Mouse (Mus musculus): ENCODE data around the gene Ing4.

The Ing4 gene

DNA sequence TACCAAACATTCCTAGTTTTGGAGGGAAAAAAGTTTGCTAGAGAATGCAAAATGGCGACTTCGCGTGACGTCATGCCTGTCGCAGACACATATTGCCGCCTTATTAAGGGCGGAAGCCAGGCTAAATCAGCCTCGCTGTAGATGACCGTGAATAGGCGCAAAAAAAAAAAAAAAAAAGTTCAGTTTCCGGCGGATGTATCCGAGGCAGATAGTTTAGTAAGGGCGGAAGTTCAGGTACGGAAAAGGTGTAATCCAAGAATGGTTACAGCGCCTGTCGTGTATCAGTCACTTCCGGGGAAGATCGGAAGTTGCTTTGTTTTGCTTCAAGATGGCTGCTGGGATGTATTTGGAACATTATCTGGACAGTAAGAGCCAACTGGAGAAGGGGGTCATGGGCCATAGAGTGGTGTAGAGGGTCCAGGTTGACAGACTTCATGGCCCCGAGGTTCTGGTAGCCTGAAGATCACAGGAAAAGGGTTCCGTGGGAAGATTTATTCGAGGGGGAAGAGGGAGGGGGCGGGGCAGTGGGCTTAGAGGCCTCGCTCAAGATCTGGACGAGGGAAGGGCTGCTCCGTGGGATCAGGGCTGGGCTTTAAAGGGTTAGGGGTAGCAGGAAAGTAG is at the start of gene Ing4:
Gene Ing4 (plus strand): TSS at position 228 of the 621 bp plus-strand sequence.
- DNase-seq (ENCODE audit: low spot score in 2 of 2) = peak; percentile 81 to 87

DNA sequence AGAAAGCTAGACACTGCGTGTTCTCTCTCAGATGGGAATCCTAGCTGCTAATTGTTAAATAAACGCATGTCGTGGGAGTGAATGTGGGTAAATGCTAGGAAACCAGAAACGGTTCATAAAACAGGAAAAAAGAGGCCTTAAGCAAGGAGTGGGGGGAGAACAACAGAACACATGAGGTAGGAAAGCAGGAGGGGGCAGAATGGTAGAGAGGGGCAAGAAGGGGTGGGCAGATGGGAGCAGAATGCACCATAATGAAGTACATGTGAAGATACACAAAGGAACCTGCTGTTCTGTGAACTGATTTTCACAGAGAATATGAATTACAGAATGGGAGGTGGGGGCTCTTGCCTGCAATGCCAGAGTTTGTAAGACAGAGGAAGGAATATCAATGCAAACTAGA is 47.3 kb upstream of the Ing4 start:
- DNase-seq (ENCODE audit: low spot score in 2 of 2) = no peak

DNA sequence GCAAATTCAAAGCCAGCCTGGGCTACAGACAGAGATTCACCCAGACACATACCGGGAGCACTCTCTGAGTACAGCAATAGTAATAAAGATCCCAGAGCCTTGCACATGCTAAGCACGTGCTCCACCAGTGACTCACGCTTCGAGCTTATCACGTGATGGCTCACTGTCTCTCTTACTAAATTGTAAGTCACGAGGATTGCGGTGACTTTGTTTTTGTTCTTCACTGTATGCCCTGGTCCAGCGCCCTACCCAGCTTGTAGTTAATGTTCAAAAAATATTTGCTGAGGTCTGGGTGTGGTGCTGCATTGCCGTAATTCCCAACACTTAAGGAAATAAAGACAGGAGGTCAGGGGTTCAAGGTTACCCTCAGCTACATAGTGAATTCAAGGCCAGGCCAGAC is 46.2 kb upstream of the Ing4 start:
- DNase-seq (ENCODE audit: low spot score in 2 of 2) = no peak

DNA sequence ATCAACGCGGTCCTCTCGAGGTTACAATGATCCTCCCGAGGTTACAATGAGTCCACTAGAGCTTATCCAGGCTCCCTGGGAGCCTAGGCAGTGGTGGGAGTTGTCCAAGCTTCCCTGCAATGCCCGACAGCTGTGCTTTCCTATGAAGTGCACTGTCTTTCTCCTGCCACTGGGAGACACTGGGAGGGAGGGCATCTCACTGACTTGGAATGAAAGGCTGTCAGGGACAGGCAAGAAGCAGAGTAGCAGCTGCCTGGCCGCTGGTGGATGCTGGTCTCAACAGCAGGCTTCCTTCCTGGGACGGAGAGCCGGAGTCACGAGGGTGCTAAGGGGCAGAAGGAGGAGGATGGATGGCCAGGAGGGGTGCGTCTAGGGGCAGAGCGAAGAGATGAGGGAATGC is 45.7 kb upstream of the Ing4 start:
- DNase-seq (ENCODE audit: low spot score in 2 of 2) = no peak

DNA sequence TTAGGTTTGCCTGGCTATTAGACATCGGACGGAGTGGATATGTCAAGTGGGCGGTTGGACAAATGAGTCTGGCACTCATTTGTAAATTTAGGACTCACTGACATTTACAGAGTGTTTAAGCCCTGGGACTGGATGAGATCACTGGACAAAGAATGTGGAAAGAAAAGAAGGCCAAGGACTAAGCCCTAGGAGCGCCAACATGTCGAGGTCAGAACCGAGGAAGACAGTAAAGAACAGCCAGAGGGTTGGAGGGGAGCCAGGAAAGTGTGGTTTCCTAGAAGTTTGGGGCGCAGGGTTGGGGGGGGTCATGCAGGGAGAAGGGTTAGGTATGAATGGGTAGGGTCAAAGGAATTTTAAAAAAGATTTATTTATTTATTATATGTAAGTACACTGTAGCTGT is 44.3 kb upstream of the Ing4 start:
- DNase-seq (ENCODE audit: low spot score in 2 of 2) = no peak

DNA sequence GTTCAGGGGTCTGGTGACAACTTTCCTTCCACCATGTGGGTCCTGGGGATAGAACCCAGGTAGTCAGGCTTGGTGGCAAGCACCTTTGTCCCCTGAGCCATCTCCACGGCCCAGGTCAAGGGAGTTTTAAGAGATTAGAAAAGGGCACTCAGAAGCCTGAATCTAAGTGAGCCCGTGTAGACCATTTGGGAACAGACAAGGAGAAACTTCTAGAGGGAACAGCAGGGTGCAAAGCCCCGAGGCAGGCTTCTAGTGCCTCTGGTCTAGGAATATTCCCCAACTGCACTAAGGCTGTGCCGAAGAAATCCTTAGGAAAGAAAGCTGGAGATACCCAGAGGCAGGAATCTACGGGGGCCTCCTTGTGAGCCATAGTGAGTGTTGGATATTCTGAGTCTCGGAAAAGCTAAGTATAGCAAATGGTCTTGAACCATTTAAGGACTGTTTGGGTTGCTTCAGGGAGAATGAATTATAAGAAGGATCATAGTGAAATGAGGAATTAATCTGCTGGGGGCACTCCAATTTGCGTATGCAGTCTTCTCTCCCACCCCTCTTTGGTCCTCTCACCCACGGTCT is 43.6 kb upstream of the Ing4 start:
- no peak for DNase-seq (ENCODE audit: low spot score in 2 of 2)

DNA sequence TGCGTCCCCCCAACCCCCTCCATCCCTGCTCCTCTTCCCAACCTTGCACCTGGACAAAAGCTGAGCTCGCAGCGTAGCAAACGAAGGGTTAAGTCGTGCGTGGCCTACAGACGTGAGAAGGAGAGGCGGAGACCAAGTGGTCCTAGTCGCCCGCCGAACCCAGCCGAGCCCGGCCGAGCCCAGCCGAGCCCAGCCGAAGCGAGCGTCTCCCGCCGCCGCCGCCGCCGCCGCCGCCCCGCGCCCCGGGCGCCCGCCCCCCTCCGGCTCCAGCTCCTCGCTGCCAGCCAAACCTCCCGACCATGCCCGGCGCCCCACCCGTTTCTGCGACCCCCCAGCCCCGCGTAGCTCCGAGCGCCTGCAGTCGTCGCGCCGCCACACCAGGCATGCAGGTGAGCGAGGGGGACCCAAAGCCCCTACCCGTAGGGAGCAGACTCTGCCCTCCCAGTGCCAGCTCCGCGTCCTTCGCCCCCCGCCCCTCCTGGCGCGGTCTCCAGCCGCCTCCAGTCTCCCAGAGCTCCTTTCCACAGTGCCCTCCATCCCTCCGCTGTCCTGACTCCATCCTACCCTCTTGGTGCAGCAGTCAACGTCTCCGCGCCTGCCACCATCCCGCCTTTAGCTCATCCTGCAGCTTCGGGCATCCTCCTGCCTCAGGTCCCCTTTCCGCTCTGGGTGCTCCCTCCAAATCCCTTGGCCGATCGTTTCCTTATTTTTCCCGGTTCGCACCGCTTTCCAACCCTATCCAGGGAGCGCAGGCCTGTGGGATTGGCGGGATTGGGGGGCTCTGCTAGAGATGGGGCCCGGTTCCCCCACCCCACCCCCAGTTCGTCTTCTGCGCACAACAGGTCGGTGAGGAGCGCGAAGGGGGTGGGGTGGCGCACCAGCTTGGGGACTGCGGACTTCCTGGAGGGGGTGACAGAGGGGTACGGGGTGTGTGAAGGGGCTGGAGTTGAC is 42.7 kb upstream of the Ing4 start, which contains the start of gene Pianp:
Gene Pianp (plus strand): TSS at position 144 of the 951 bp plus-strand sequence.
- peak; percentile 72 to 91 for DNase-seq (ENCODE audit: low spot score in 2 of 2)

DNA sequence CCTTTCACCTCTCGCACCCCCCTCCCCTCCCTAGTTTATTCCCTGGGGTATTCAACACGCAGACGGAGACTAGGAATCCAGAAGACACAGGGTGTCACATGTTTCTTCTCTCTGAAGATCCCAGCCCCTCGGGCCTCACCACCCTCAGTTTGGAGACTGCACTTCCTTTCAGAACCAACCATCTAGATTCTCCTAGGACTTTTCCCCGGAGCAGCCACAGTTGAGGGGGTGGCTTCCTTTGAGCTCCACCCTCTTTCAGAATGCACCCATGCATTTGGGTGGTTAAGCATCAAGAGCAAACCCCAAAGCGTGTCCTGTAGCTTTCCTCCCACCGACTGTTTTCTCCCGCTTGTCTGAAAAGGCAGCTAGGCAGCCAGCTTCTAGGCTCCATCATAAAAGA is 41.5 kb upstream of the Ing4 start:
- DNase-seq (ENCODE audit: low spot score in 2 of 2) = no peak

DNA sequence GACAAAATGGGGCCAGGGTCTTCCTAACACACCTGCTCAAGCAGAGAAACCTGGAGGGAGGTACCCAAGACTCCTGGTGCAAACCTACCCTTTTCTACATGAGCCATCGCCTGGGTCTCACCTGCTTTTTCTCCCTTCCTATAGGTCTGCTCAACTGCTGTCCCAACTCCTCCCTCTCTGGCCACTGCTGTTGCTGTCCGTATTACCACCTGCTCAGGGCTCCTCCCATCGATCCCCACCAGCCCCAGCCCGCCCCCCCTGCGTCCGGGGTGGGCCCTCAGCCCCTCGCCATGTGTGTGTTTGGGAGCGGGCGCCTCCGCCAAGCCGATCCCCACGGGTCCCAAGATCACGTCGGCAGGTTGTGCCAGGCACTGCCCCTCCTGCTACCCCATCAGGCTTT is 40.5 kb upstream of the Ing4 start:
- DNase-seq (ENCODE audit: low spot score in 2 of 2) = no peak

DNA sequence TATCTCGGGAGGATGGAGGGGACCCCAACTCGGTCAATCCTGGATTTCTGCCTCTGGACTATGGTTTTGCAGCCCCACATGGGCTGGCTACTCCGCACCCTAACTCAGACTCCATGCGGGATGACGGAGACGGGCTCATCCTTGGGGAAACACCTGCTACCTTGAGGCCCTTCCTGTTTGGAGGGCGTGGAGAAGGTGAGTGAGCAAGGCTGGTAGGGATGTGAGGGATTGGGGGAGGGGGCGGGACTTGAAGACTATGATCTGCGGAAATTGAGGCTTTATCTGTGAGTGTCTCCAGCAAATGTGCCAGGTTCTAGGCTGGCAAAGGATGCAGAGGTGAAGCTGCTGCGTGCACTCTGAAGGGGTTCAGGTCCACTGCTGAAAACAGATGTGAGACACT is 40.0 kb upstream of the Ing4 start:
- no peak for DNase-seq (ENCODE audit: low spot score in 2 of 2)

DNA sequence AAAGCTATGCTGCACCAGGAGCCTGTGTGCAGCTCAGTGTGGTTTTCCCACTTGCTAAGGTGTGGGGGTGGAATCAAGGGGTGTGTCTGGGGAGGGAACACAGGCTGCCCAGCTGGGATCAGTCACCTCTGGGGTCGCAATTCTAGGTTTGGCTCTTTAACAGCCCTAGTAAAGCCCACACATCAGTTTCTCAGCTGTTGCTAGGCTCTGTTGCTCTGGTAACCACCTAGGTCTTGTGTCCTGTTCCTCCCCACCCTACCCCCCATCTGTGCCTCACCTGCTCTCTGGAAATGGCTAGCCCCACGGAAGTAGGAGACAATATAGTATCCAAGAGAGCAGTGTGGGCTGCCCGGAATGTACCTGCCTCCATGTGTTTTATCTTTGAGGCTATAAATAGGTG is 35.9 kb upstream of the Ing4 start:
- no peak for DNase-seq (ENCODE audit: low spot score in 2 of 2)

DNA sequence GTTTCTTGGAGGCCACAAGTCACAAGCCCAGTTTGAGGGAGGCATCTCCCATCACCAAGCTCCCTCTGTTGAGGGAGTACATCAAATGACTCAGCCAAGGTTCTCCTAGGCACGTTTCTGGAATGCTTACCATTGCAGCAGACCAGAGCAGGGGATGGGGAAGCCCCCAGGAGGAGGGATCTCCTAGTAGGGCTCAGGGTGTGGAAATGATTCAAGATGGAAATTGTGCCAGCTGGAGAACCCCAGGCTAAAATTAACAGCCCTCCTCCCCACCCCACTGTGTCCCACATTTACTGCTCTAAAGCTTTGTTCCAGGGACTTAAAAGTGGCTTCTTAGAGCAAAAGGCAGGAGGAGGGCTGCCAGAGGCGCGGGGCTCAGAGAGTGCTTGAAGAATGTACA is 34.5 kb upstream of the Ing4 start:
- DNase-seq (ENCODE audit: low spot score in 2 of 2) = no peak

DNA sequence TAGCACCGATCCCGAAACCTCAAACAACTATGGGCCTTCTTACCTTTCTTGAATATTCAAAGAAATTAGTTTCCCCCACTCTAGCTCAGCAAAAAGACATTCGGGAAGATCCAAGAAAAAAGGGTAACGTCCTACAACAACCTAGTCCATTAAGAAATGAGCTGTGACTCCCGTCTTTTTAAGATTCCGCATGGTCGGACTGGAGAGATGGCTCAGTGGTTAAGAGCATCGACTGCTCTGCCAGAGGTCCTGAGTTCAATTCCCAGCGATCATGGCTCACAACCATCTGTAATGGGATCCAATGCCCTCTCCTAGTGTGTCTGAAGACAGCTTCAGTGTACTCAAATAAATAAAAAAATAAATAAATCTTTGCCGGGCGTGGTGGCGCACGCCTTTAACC is 31.5 kb upstream of the Ing4 start:
- no peak for DNase-seq (ENCODE audit: low spot score in 2 of 2)

DNA sequence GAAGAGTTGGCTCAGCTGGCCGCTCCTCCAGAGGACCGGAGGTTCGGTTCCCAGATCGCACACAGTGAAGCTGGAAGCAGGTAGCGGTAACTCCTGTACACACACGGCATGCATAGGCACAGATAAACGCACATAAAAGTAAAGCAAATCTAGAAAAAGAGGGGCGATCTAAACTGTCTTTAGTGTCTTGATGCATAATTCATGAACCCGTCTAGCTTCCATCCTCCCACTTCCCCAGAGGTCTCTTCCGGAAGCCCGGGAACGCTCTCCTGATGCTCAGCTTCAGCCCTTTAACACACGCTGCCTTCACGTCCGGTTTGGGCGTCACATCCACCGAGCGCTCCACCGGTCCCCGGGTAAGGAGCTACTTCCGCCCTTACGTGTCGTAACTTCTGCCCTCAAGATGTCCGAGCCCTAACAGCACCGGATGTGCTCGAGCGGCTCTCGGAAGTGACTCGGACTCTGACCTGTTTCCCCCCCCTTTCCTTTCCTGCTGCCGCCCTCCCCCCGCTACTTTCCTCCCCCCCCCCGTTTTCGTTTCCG is 30.9 kb upstream of the Ing4 start:
- DNase-seq (ENCODE audit: low spot score in 2 of 2) = peak; percentile 92 to 94

DNA sequence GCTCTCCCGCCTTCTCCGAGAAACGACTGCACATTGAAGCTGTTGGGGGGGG is 30.6 kb upstream of the Ing4 start, which contains the start of gene Zfp384:
Gene Zfp384 (plus strand): TSS at position 17 of the 52 bp plus-strand sequence.
- no peak for DNase-seq (ENCODE audit: low spot score in 2 of 2)

DNA sequence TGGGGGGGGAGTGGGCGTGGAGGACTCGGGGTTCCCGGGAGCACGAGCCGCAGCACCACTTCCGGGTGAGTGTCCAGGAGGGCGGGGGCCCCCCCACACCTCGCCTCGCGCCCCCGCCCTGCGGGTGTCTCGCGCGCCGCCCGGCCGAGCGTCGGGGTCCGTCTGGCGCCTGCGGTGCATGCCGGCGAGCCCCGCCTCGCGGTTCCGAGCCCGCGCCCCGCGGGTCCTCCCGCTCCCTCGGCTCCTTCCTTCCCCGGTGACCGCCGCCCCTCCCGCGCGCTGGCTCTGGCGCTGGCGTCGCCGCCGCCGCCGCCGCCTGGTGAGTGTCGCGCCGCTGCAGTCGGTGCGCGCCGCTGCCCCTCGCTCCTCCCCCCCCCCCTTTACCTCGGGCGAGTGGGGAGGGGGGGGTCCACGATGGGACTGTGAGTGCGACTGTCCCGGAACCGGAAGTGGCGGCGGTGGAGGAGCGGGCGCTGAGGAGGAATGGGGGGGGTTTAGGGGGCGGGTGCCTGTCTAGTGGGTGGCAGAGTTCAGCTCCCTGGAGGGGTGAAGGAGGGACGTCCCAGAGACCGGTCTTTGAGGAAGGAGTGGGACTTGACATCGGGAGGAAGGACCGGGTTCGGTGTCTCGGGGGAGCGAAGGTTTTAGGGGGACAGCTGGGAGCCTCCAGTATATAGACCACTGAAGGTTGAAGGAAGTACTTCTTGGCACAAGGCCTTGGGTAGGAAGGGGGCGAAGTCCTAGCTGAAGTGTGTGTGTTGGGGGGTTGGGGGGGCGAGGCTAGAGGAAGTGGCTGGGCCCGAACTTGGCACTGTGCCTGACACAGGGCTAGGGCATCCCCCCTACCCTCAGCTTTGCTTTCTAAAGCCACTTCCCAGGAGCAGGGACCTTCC is 30.1 kb upstream of the Ing4 start:
- DNase-seq (ENCODE audit: low spot score in 2 of 2) = peak; percentile 73 to 86

DNA sequence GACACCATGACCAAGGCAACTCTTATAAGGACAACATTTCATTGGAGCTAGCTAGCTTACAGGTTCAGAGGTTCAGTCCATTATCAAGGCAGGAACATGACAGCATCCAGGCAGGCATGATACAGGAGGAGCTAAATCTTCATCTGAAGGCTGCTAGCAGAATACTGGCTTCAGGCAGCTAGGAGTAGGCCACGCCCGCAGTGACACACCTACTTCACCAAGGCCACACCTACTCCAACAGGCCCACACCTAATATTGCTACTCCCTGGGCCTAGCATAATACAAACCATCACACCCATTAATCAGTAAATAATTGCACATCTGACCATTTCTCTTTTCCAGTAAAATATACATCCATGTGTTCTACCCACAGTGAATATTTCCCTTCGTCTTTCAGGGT is 21.9 kb upstream of the Ing4 start:
- peak in 1 of 2 experiments; percentile 54 for DNase-seq (ENCODE audit: low spot score in 2 of 2)

DNA sequence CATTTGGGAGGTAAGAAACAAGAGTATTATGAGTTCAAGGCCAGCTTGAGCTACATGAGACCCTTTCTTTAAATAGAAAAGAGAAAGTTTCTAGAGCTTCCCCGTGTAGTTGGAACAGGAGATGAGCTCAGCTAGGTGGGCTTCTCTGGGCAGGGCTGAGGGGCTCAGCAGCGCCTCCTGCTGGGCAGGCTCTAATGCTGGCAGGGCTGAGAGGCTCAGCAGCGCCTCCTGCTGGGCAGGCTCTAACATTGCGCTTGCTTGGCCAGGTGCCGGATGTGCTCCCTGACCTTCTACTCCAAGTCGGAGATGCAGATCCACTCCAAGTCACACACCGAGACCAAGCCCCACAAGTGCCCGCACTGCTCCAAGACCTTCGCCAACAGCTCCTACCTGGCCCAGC is 9.0 kb upstream of the Ing4 start:
- DNase-seq (ENCODE audit: low spot score in 2 of 2) = peak; percentile 64 to 91

DNA sequence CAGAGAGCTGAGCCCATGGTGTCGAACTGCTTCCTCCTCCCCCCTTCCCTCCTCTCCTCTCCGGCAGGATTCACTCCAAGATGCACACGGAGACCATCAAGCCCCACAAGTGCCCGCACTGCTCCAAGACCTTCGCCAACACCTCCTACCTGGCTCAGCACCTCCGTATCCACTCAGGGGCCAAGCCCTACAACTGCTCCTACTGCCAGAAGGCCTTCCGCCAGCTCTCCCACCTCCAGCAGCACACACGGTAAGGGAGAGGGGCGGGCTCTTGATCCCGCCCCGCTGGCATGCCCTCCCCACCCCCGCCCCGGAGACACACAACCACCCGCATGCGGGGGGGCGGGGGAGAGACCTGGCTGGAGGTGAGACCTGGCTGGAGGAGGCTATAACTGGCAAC is 8.0 kb upstream of the Ing4 start:
- DNase-seq (ENCODE audit: low spot score in 2 of 2) = no peak

DNA sequence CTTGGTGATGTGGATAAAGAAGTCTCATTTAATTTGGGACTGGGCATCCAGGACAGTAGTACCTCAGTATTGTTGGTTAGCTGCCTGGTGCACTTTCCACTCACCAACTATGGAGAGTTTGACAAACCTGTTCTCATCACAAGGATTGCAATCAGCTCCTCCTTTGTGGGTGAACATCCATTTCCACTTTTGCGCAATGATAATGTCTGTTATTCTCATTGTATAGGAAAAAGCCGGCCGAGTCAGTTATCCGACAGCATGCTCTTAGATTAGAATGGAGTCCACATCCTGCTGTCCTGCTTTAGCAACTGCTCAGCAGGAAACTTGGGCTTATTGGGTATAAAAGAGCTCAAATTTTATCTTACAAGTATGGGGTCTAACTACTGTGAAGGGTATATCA is 894 bp upstream of the Ing4 start:
- no peak for DNase-seq (ENCODE audit: low spot score in 2 of 2)

DNA sequence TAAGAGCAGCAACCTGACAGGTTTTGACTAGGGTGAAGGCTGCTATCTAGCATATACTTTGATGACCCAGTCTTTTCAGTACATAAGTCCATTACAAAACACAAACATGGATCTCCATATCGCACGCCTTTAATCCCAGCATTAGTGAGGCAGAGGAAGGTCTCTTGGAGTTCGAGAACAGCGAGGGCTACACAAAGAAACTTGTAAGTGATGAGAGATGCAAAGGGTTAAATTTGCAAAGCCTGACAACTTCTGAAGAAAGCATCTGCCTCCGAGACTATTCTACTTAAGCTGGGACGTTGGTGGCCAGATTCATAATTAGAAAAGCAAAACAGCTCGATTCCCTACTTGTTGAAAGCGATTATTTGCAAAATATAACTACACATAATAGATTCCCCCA is 429 bp upstream of the Ing4 start:
- DNase-seq (ENCODE audit: low spot score in 2 of 2) = no peak

DNA sequence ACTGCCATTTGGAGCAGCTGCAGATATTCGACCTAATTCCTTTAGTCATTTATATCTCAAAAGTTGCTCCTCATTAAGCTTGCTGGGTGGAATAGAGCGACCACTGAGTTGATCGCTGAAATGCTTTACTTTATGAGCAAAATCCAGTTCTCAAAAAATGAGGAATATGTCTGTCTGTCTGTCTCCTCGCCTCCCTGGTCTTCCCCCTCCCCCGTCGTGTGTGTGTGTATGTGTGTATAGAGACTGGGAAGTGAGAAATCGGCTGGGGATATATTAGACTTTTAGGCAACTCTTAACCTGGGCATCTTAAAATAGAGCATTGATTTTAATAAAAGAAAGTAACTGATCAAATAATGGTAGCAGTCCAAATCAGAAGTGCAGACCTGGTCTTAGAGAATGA is 661 bp downstream of the Ing4 start:
- DNase-seq (ENCODE audit: low spot score in 2 of 2) = no peak

Data from spleen, postnatal 4 days (tissue).